Mouse (Mus musculus): ENCODE results near the gene Gm6588. TPM values are rescaled to one million over a fixed set of nuclear protein-coding genes. Genes with fewer than 3 reads are reported as not detected.

The Gm6588 gene
- polyA plus RNA-seq, 1 experiment from 2014 or later, result 0.08 TPM

GRCm38 (mm10) chr5:112427283-112427682 is 21.9 kb upstream of the Gm6588 start:
- no peaks in the 10 kb centered on the region for H3K36me3 ChIP-seq
- no peak overlapping the region for H3K27ac ChIP-seq
- H3K9ac ChIP-seq, result no peak overlapping the region
- peaks cover 8% of the 10 kb centered on the region; the same call in 1 of the 2 replicates for H3K4me1 ChIP-seq
- 39% methylated on average over 2 of the region's 2 CpGs for WGBS
- no peak for ATAC-seq (ENCODE audit: insufficient number of reproducible peaks, insufficient read depth, low FRiP score, low TSS enrichment, low read depth)
- peaks cover 76% of the 10 kb centered on the region for H3K27me3 ChIP-seq
- no peak overlapping the region for H3K4me2 ChIP-seq
- no peaks in the 10 kb centered on the region for H3K9me3 ChIP-seq
- H3K4me3 ChIP-seq, result no peak overlapping the region

DNA sequence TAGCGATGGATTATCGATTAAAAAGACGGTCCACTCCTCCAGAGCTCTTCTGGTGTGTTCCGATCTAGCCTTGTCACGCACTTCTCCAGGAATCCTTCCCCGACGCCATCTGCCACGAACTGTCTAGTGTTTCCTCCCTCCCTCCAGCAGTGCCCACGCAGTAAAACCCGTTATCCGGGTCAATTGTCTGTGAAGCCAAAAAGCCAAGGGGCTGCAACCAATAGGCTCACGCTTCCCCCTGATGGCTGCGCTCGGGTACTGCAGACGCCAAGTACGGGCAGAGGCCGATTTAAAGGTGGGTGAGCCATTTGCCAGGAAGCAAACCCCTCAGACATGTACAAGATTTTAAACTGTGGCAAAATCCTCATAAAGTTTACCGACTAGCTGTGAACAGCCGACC is 20.3 kb upstream of the Gm6588 start:
- Histone ChIP-seq H3K4me1 (peaks cover 8% of the 10 kb centered on the region; the same call in 1 of the 2 replicates), H3K27me3 (peaks cover 70% of the 10 kb centered on the region), H3K36me3 (no peaks in the 10 kb centered on the region), H3K9ac (no peak overlapping the region), H3K27ac (no peak overlapping the region), H3K9me3 (no peaks in the 10 kb centered on the region), H3K4me3 (no peak overlapping the region), H3K4me2 (peak overlapping the region; percentile 41)
- ATAC-seq (ENCODE audit: insufficient number of reproducible peaks, insufficient read depth, low FRiP score, low TSS enrichment, low read depth), result no peak
- WGBS, result 12% methylated on average over 19 of the region's 19 CpGs

DNA sequence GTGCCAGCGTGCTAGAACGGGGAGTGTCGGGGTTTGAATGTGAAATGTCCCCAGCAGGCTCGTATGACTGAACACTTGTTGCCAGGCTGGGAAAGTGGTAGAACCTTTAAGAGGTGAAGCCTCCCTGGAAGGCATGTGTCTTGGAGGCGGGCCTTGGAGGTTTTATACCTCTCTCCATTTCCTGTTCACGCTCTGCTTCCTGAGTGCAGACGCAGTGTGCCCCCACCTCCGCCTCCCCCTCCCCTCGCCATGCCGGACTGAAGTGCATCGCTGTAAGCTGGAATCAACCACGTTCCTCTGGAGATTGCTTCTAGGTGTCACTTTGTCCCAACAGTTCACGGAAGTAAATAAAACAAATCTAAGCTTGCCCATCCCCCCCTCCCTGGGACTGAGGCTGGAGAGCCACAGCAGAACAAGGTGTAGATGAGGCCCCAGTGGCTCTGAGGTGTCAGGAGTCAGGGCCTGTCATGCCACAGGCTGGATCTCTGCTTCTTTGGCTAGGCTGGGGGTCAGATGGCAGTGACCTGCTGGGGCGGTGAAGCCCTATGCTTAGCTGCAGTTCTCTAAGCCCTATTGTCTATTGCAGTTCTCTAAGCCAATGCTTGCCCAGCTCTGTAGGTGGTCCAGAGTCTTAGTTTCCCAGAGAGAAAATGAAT is 18.0 kb upstream of the Gm6588 start:
- ATAC-seq (ENCODE audit: insufficient number of reproducible peaks, insufficient read depth, low FRiP score, low TSS enrichment, low read depth), result no peak
- Histone ChIP-seq H3K36me3 (no peaks in the 10 kb centered on the region), H3K9me3 (no peaks in the 10 kb centered on the region), H3K4me3 (no peak overlapping the region), H3K9ac (0 out of 2 replicates have a peak overlapping the region, but pooled peaks have one; percentile 4), H3K27ac (no peak overlapping the region), H3K27me3 (peaks cover 51% of the 10 kb centered on the region), H3K4me1 (peaks cover 8% of the 10 kb centered on the region; the same call in 1 of the 2 replicates), H3K4me2 (peak overlapping the region; percentile 36; the same call in 1 of the 2 replicates)
- 18% methylated on average over 14 of the region's 14 CpGs for WGBS

DNA sequence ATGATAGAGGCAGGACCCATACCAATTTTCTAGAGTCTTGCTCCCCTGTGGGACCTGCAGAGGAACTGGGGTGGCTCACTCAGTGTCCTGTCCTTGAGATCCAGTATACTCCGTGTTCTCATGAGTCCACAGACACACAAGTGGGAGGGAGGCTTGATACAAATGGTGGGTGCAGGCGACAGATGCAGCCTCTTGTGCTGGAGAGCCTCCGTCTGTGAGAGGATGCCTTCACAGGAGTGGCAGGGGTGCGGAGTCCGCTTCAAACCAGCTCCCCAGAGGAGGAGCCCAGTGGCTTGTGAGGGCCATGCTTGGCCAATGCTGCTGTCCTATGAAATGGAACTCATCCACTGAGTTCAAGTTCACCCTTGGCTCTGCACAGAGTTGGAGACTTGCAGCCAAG is 17.2 kb upstream of the Gm6588 start:
- Histone ChIP-seq H3K36me3 (no peaks in the 10 kb centered on the region), H3K27me3 (peaks cover 49% of the 10 kb centered on the region), H3K4me2 (no peak overlapping the region), H3K4me3 (no peak overlapping the region), H3K27ac (no peak overlapping the region), H3K9me3 (no peaks in the 10 kb centered on the region), H3K9ac (no peak overlapping the region), H3K4me1 (peaks cover 8% of the 10 kb centered on the region; the same call in 1 of the 2 replicates)
- no peak for ATAC-seq (ENCODE audit: insufficient number of reproducible peaks, insufficient read depth, low FRiP score, low TSS enrichment, low read depth)
- WGBS, result 61% methylated on average over 5 of the region's 5 CpGs

DNA sequence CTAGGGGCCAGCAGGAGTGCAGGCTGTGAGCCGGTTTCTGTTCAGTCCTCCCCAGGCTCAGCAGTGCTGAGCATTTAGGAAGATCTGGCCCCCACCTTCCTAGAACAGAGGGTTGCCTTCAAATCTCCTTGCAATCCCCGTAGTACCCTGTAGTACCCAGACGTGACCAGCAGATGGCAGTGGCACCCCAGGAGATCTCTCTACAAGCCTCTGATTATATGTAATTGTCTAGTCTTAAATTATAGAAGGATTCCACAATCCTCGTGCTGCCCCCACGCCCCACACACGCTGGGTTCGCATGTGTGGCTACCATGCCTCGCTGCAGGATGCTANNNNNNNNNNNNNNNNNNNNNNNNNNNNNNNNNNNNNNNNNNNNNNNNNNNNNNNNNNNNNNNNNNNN is 16.2 kb upstream of the Gm6588 start:
- Histone ChIP-seq H3K4me2 (no peak overlapping the region), H3K27ac (no peak overlapping the region), H3K9me3 (no peaks in the 10 kb centered on the region), H3K4me3 (no peak overlapping the region), H3K27me3 (peaks cover 54% of the 10 kb centered on the region), H3K9ac (no peak overlapping the region), H3K4me1 (peaks cover 8% of the 10 kb centered on the region; the same call in 1 of the 2 replicates), H3K36me3 (no peaks in the 10 kb centered on the region)
- no peak for ATAC-seq (ENCODE audit: insufficient number of reproducible peaks, insufficient read depth, low FRiP score, low TSS enrichment, low read depth)
- WGBS, result 1% methylated on average over 8 of the region's 8 CpGs

- Histone ChIP-seq H3K4me1 (no peaks in the 10 kb centered on the region), H3K27ac (no peak overlapping the region), H3K36me3 (no peaks in the 10 kb centered on the region), H3K27me3 (peaks cover 11% of the 10 kb centered on the region), H3K4me3 (no peak overlapping the region), H3K9me3 (no peaks in the 10 kb centered on the region), H3K4me2 (no peak overlapping the region), H3K9ac (no peak overlapping the region)
- 44% methylated on average over 10 of the region's 10 CpGs for whole genome bisulfite sequencing
- ATAC-seq (ENCODE audit: insufficient number of reproducible peaks, insufficient read depth, low FRiP score, low TSS enrichment, low read depth), result no peak
Observed at GRCm38 (mm10) chr5:112438535-112438934, 10.7 kb upstream of the Gm6588 start.

GRCm38 (mm10) chr5:112453088-112453487 is 3.9 kb downstream of the Gm6588 start:
- no peak overlapping the region for H3K4me3 ChIP-seq
- H3K27ac ChIP-seq, result no peak overlapping the region
- no peak for ATAC-seq (ENCODE audit: insufficient number of reproducible peaks, insufficient read depth, low FRiP score, low TSS enrichment, low read depth)
- 38% methylated on average over 9 of the region's 9 CpGs for WGBS
- peaks cover 24% of the 10 kb centered on the region for H3K27me3 ChIP-seq
- no peak overlapping the region for H3K4me2 ChIP-seq
- no peaks in the 10 kb centered on the region for H3K9me3 ChIP-seq
- no peaks in the 10 kb centered on the region for H3K36me3 ChIP-seq
- no peaks in the 10 kb centered on the region; the same call in 1 of the 2 replicates for H3K4me1 ChIP-seq
- H3K9ac ChIP-seq, result no peak overlapping the region

DNA sequence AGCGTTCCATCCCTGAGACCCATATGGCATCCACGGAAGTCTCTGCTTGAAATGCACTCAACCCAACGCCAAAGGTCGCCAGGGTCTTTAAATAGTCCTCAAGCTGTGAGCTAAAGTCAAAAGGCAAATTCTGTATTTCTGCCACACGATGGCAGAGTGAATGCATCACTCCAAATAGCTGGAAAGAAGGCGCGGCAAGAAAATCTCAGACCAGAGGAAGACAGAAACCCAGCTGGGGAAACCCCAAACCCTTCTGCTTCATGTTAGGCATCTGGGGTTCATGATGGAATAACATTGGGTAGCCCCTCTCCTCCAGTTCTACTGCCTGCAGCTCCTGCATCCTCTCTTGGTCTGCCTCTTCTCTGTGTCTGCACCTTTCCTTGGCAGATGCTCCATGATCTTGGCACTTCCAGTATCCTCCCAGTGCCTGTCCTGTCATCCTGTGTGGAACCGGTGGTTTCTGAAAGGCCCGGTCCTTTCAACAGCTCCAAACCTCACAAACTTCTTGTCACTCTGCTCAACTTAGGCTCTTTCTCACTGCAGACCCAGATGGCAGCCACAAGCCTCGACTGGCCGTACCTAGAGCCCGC is 5.8 kb downstream of the Gm6588 start:
- H3K36me3 ChIP-seq, result no peaks in the 10 kb centered on the region
- no peaks in the 10 kb centered on the region; the same call in 1 of the 2 replicates for H3K4me1 ChIP-seq
- H3K9me3 ChIP-seq, result no peaks in the 10 kb centered on the region
- no peak overlapping the region for H3K4me3 ChIP-seq
- H3K27me3 ChIP-seq, result peaks cover 21% of the 10 kb centered on the region
- H3K27ac ChIP-seq, result no peak overlapping the region
- ATAC-seq (ENCODE audit: insufficient number of reproducible peaks, insufficient read depth, low FRiP score, low TSS enrichment, low read depth), result no peak
- no peak overlapping the region for H3K4me2 ChIP-seq
- no peak overlapping the region for H3K9ac ChIP-seq
- WGBS, result 62% methylated on average over 12 of the region's 12 CpGs

DNA sequence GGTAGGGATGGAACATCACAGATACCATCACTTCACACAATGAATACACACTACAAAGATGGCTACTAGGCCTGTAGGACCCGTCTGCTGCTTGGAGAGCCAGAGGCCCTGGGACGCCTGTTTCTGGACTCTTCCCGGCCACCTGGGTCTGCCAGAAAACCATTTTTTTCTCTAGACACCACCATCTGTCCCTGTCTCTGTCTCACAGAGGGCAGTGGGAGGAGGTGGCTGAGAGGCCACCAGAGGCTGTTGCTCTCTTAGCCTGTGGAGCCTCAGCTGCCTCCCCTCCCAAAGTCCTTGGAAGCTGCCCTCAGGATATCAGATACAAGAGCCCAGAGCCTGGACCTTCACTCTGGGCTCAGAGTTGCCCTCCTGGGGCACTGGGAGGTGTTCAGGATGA is 10.7 kb downstream of the Gm6588 start:
- Histone ChIP-seq H3K4me2 (no peak overlapping the region), H3K36me3 (no peaks in the 10 kb centered on the region), H3K4me3 (no peak overlapping the region), H3K27ac (no peak overlapping the region), H3K4me1 (no peaks in the 10 kb centered on the region), H3K27me3 (peaks cover 6% of the 10 kb centered on the region; the same call in 1 of the 2 replicates), H3K9ac (no peak overlapping the region), H3K9me3 (no peaks in the 10 kb centered on the region)
- no peak for ATAC-seq (ENCODE audit: insufficient number of reproducible peaks, insufficient read depth, low FRiP score, low TSS enrichment, low read depth)
- 71% methylated on average over 3 of the region's 3 CpGs for WGBS

- H3K4me1 ChIP-seq, result peaks cover 12% of the 10 kb centered on the region
- no peaks in the 10 kb centered on the region for H3K36me3 ChIP-seq
- H3K4me2 ChIP-seq, result no peak overlapping the region
- H3K9ac ChIP-seq, result no peak overlapping the region
- 40% methylated on average over 6 of the region's 6 CpGs for WGBS
- no peak overlapping the region for H3K27ac ChIP-seq
- H3K9me3 ChIP-seq, result no peaks in the 10 kb centered on the region
- H3K4me3 ChIP-seq, result no peak overlapping the region
- ATAC-seq (ENCODE audit: insufficient number of reproducible peaks, insufficient read depth, low FRiP score, low TSS enrichment, low read depth), result no peak
- H3K27me3 ChIP-seq, result peaks cover 6% of the 10 kb centered on the region; the same call in 1 of the 2 replicates
Observed at GRCm38 (mm10) chr5:112466331-112466730, 17.1 kb downstream of the Gm6588 start.

- ATAC-seq (ENCODE audit: insufficient number of reproducible peaks, insufficient read depth, low FRiP score, low TSS enrichment, low read depth), result no peak
- Histone ChIP-seq H3K9me3 (no peaks in the 10 kb centered on the region), H3K4me2 (no peak overlapping the region), H3K4me1 (peaks cover 17% of the 10 kb centered on the region), H3K4me3 (no peak overlapping the region), H3K9ac (no peak overlapping the region), H3K36me3 (no peaks in the 10 kb centered on the region), H3K27ac (no peak overlapping the region), H3K27me3 (peaks cover 10% of the 10 kb centered on the region; the same call in 1 of the 2 replicates)
- 81% methylated on average over 4 of the region's 4 CpGs for WGBS
Observed at GRCm38 (mm10) chr5:112468986-112469581, 19.9 kb downstream of the Gm6588 start.

DNA sequence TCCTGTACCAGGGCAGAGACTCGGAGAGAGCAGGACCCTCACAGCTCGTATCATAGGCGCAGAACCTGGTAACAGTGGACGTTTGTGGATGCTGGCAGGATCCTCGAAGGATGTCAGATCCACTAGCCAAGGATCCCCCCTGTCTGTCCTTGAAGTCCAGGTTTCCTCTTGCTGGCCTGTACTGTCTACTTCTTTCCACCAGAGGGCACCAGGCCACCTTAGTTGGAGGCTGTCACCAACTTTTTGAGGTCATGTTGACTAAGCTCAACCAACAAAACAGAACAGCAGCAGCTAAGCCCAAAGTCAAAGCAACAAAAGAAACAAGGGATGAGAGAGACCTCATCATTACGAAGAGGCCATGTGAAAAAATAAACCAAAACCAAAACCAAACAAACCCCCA is 20.9 kb downstream of the Gm6588 start:
- Histone ChIP-seq H3K4me2 (no peak overlapping the region), H3K9me3 (no peaks in the 10 kb centered on the region), H3K27ac (no peak overlapping the region), H3K27me3 (peaks cover 10% of the 10 kb centered on the region; the same call in 1 of the 2 replicates), H3K36me3 (no peaks in the 10 kb centered on the region), H3K4me1 (peaks cover 17% of the 10 kb centered on the region), H3K4me3 (no peak overlapping the region), H3K9ac (no peak overlapping the region)
- no peak for ATAC-seq (ENCODE audit: insufficient number of reproducible peaks, insufficient read depth, low FRiP score, low TSS enrichment, low read depth)
- WGBS, result 73% methylated on average over 6 of the region's 6 CpGs

Measured in embryonic facial prominence, embryonic 13.5 days (tissue).